In genomic region chr5:96036125-96036672, GRCm38 (mm10) we compare ENCODE assay signal across 13 mouse cellular contexts.
DNase-seq lines count a peak whose midpoint lies in the region; ATAC-seq and TF ChIP-seq lines count a peak whose summit lies in the region.
"Had no signal": no experiment of that assay in that cellular context is flagged by ENCODE, and none has a peak within 500 bp of the region (broad histone marks: within the 10 kb centered on the region; RNA-seq: fewer than 3 reads in every experiment).

No protein-coding gene starts in this region.

- no peak overlapping the region for H3K4me2 ChIP-seq in kidney, embryonic 15.5 days
- H3K4me2 ChIP-seq: limb, embryonic 13.5 days; neural tube, embryonic 13.5 days had no signal

- TF ChIP-seq CTCF in kidney, adult 2 months (conservative IDR thresholded peaks at IDR 0.05; ENCODE audit: insufficient read depth, insufficient read length, low read depth, low read length): peak; percentile 44
- TF ChIP-seq CTCF in lung, adult 2 months (IDR thresholded peaks at IDR 0.05; ENCODE audit: insufficient read depth, low read length): 0 out of 2 replicates have a peak, but pooled peaks have one; percentile 17
- peak; percentile 42; the same call in 1 of the 2 replicates for TF ChIP-seq CTCF in cortical plate, adult 2 months (IDR thresholded peaks at IDR 0.05; ENCODE audit: extremely low read depth, insufficient read depth, low read length)

- H3K27me3 ChIP-seq in kidney, adult 2 months (replicated peaks; ENCODE audit: control insufficient read depth, insufficient read depth, low read length): no peaks in the 10 kb centered on the region
- H3K27me3 ChIP-seq in kidney, embryonic 15.5 days: no peaks in the 10 kb centered on the region
- H3K27me3 ChIP-seq: limb, embryonic 13.5 days; neural tube, embryonic 13.5 days had no signal

- H3K4me3 ChIP-seq in kidney, adult 2 months (ENCODE audit: insufficient read depth, low read depth, low read length): no peak overlapping the region
- H3K4me3 ChIP-seq in kidney, embryonic 15.5 days (replicated peaks): no peak overlapping the region
- H3K4me3 ChIP-seq in lung, adult 2 months (replicated peaks; ENCODE audit: extremely low read depth, low read depth, low read length): no peak overlapping the region
- no peak overlapping the region for H3K4me3 ChIP-seq in cortical plate, adult 2 months (ENCODE audit: insufficient read depth, low read length)
- H3K4me3 ChIP-seq: hindbrain, embryonic 10.5 days; limb, embryonic 13.5 days; midbrain, embryonic 10.5 days; neural tube, embryonic 13.5 days had no signal

- H3K9ac ChIP-seq in kidney, embryonic 15.5 days: no peak overlapping the region
- H3K9ac ChIP-seq: limb, embryonic 13.5 days; neural tube, embryonic 13.5 days had no signal

- 0 out of 2 replicates have a peak, but pooled peaks cover 4% of the 10 kb centered on the region for H3K4me1 ChIP-seq in kidney, adult 2 months (ENCODE audit: control insufficient read depth, insufficient read depth, low read length)
- 0 out of 2 replicates have a peak, but pooled peaks cover 6% of the 10 kb centered on the region for H3K4me1 ChIP-seq in kidney, embryonic 15.5 days
- H3K4me1 ChIP-seq in lung, adult 2 months (ENCODE audit: control insufficient read depth, insufficient read depth, low read length): no peaks in the 10 kb centered on the region; the same call in 1 of the 2 replicates
- H3K4me1 ChIP-seq in cortical plate, adult 2 months (ENCODE audit: control insufficient read depth, insufficient read depth, low read length): no peaks in the 10 kb centered on the region
- H3K4me1 ChIP-seq: hindbrain, embryonic 10.5 days had no signal

- WGBS in kidney, adult 2 months: 64% methylated on average over 7 of the region's 7 CpGs
- 68% methylated on average over 7 of the region's 7 CpGs for WGBS in kidney, embryonic 15.5 days
- WGBS in lung, adult 2 months: 55% methylated on average over 7 of the region's 7 CpGs

- TF ChIP-seq POLR2A in kidney, adult 2 months (IDR thresholded peaks at IDR 0.05; ENCODE audit: low read depth, low read length): no peak
- no peak for TF ChIP-seq POLR2A in lung, adult 2 months (IDR thresholded peaks at IDR 0.05; ENCODE audit: borderline replicate concordance, extremely low read depth, low read depth, low read length)
- TF ChIP-seq POLR2A in cortical plate, adult 2 months (IDR thresholded peaks at IDR 0.05; ENCODE audit: extremely low read depth, insufficient read depth, low read length): no peak

- H3K27ac ChIP-seq in kidney, adult 2 months (ENCODE audit: insufficient read depth, low read depth, low read length): no peak overlapping the region
- H3K27ac ChIP-seq in kidney, embryonic 15.5 days: no peak overlapping the region
- no peak overlapping the region for H3K27ac ChIP-seq in cortical plate, adult 2 months (ENCODE audit: insufficient read depth, low read length)
- H3K27ac ChIP-seq: hindbrain, embryonic 10.5 days; limb, embryonic 13.5 days; midbrain, embryonic 10.5 days; neural tube, embryonic 13.5 days had no signal

- H3K9me3 ChIP-seq in kidney, embryonic 15.5 days (replicated peaks): no peaks in the 10 kb centered on the region
- H3K9me3 ChIP-seq: hindbrain, embryonic 10.5 days; limb, embryonic 13.5 days; midbrain, embryonic 10.5 days; neural tube, embryonic 13.5 days had no signal

- H3K36me3 ChIP-seq in kidney, adult 2 months (ENCODE audit: control insufficient read depth, insufficient read depth, low read length): no peaks in the 10 kb centered on the region
- H3K36me3 ChIP-seq in kidney, embryonic 15.5 days: no peaks in the 10 kb centered on the region
- H3K36me3 ChIP-seq: hindbrain, embryonic 10.5 days; limb, embryonic 13.5 days; midbrain, embryonic 10.5 days; neural tube, embryonic 13.5 days had no signal

- ATAC-seq in kidney, embryonic 15.5 days (replicated peaks; ENCODE audit: low FRiP score): no peak
- ATAC-seq: activated CD4-positive, CD25-positive, alpha-beta regulatory T cell, adult 4 months had no signal

- peak; percentile 8 for DNase-seq in kidney, adult 2 months
- DNase-seq in lung, adult 2 months: no peak
- no peak for DNase-seq in lung, postnatal 10 days
- DNase-seq in lung, postnatal 25 days (ENCODE audit: low spot score): peak; percentile 13
- no peak for DNase-seq in spleen, postnatal 10 days (ENCODE audit: low spot score in 2 of 2)
- DNase-seq: thymus, postnatal 4 days had no signal

Comparison
In these comparisons a context has a peak if more than half of its experiments do, and no peak if none do; other contexts are left out.
1. DNase-seq: peak in kidney, adult 2 months (single experiment) and lung, postnatal 25 days (single experiment); none in lung, adult 2 months (single experiment), lung, postnatal 10 days (single experiment) and spleen, postnatal 10 days (0 of 2).
2. Peak in every context shown above with its lines, with median percentiles within 50 percentile points of each other: CTCF ChIP-seq.